Mouse (Mus musculus): Measurements from ENCODE around the gene Fam118b. TPM values are rescaled to one million over a fixed set of nuclear protein-coding genes. Genes with fewer than 3 reads are reported as not detected.

The Fam118b gene
- polyA plus RNA-seq, 1 experiment from 2014 or later, result 11.4 TPM

- Histone ChIP-seq H3K27ac (replicated peaks) (no peak overlapping the region), H3K27me3 (no peaks in the 10 kb centered on the region), H3K4me2 (no peak overlapping the region), H3K4me1 (replicated peaks) (peaks cover 47% of the 10 kb centered on the region), H3K9ac (no peak overlapping the region; the same call in 1 of the 2 replicates), H3K4me3 (replicated peaks) (no peak overlapping the region), H3K9me3 (replicated peaks) (no peaks in the 10 kb centered on the region), H3K36me3 (replicated peaks) (no peaks in the 10 kb centered on the region)
- 30% methylated on average over 2 of the region's 2 CpGs for WGBS (ENCODE audit: insufficient replicate concordance)
- no peak for ATAC-seq (ENCODE audit: insufficient read depth)
Observed at GRCm38 (mm10) chr9:35263431-35263830, 4.2 kb downstream of the Fam118b start.

GRCm38 (mm10) chr9:35262418-35262817, 5.2 kb downstream of the Fam118b start:
- H3K4me2 ChIP-seq, result no peak overlapping the region
- H3K4me1 ChIP-seq (replicated peaks), result peaks cover 46% of the 10 kb centered on the region
- no peak overlapping the region for H3K27ac ChIP-seq (replicated peaks)
- H3K36me3 ChIP-seq (replicated peaks), result no peaks in the 10 kb centered on the region
- no peak overlapping the region for H3K4me3 ChIP-seq (replicated peaks)
- no peaks in the 10 kb centered on the region for H3K27me3 ChIP-seq
- H3K9ac ChIP-seq, result no peak overlapping the region
- no peak for ATAC-seq (ENCODE audit: insufficient read depth)
- 18% methylated on average over 4 of the region's 4 CpGs for WGBS (ENCODE audit: insufficient replicate concordance)
- no peaks in the 10 kb centered on the region for H3K9me3 ChIP-seq (replicated peaks)

GRCm38 (mm10) chr9:35257365-35257764, 10.2 kb downstream of the Fam118b start:
- Histone ChIP-seq H3K4me2 (no peak overlapping the region; the same call in 1 of the 2 replicates), H3K9ac (no peak overlapping the region), H3K27ac (replicated peaks) (no peak overlapping the region), H3K4me1 (replicated peaks) (peaks cover 10% of the 10 kb centered on the region), H3K9me3 (replicated peaks) (no peaks in the 10 kb centered on the region), H3K27me3 (no peaks in the 10 kb centered on the region), H3K36me3 (replicated peaks) (no peaks in the 10 kb centered on the region), H3K4me3 (replicated peaks) (no peak overlapping the region)
- 43% methylated on average over 7 of the region's 7 CpGs for WGBS (ENCODE audit: insufficient replicate concordance)
- no peak for ATAC-seq (ENCODE audit: insufficient read depth)

GRCm38 (mm10) chr9:35249476-35249875, 18.1 kb downstream of the Fam118b start:
- no peak overlapping the region for H3K4me2 ChIP-seq
- H3K27me3 ChIP-seq, result no peaks in the 10 kb centered on the region
- H3K9me3 ChIP-seq (replicated peaks), result no peaks in the 10 kb centered on the region
- no peaks in the 10 kb centered on the region for H3K4me1 ChIP-seq (replicated peaks)
- no peak overlapping the region for H3K4me3 ChIP-seq (replicated peaks)
- no peak overlapping the region for H3K9ac ChIP-seq
- H3K27ac ChIP-seq (replicated peaks), result no peak overlapping the region
- H3K36me3 ChIP-seq (replicated peaks), result no peaks in the 10 kb centered on the region
- ATAC-seq (ENCODE audit: insufficient read depth), result no peak

DNA sequence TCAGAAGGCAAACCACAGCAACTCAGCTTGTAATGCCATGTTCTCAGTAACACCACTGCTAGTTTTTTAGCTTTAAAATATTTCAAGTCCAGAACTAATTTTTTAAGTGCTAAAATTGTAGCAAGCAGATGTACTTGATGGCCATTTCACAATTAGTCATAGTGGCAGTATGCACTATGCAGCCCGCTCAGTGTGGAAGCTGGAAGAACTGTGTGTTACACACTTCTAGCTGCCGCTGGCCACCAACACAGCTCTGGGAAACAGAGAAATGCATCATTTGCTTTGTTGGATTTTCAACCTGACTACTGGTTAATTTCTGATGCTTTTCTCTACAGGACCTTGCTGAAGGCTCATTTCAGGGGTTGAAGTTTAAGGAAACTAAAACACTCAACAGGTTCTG, 20.2 kb downstream of the Fam118b start:
- no peak overlapping the region for H3K9ac ChIP-seq
- H3K27me3 ChIP-seq, result no peaks in the 10 kb centered on the region
- no peak overlapping the region for H3K4me3 ChIP-seq (replicated peaks)
- no peaks in the 10 kb centered on the region for H3K36me3 ChIP-seq (replicated peaks)
- 85% methylated on average over 2 of the region's 2 CpGs for WGBS (ENCODE audit: insufficient replicate concordance)
- H3K4me1 ChIP-seq (replicated peaks), result no peaks in the 10 kb centered on the region
- H3K27ac ChIP-seq (replicated peaks), result no peak overlapping the region
- no peak for ATAC-seq (ENCODE audit: insufficient read depth)
- no peaks in the 10 kb centered on the region for H3K9me3 ChIP-seq (replicated peaks)
- H3K4me2 ChIP-seq, result no peak overlapping the region

DNA sequence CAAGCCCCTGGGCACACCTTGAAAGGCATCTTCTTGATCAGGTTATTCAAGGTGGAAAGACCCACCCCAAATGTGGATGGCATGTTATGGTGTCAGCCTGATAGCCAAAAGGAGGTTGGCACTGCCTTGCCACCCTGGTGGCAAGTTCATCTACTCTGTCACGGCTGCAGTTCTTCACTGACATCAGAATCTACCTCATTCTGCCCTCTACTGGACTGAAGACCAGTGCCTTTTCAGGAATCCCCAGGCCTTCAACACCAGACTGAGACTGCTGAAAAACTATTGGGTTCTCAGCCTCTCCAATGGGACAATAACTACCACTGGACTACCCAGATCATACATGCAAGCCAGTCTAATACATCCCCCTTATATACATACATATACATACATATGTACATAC, 27.9 kb downstream of the Fam118b start:
- H3K4me2 ChIP-seq, result no peak overlapping the region
- no peak overlapping the region for H3K4me3 ChIP-seq (replicated peaks)
- no peaks in the 10 kb centered on the region for H3K9me3 ChIP-seq (replicated peaks)
- no peak for ATAC-seq (ENCODE audit: insufficient read depth)
- no peak overlapping the region for H3K9ac ChIP-seq
- H3K36me3 ChIP-seq (replicated peaks), result 0 out of 2 replicates have a peak, but pooled peaks cover 3% of the 10 kb centered on the region
- no peak overlapping the region for H3K27ac ChIP-seq (replicated peaks)
- no peaks in the 10 kb centered on the region for H3K4me1 ChIP-seq (replicated peaks)
- no peaks in the 10 kb centered on the region for H3K27me3 ChIP-seq
- WGBS (ENCODE audit: insufficient replicate concordance), result 76% methylated on average over 1 of the region's 1 CpGs

- H3K36me3 ChIP-seq (replicated peaks), result peaks cover 6% of the 10 kb centered on the region
- no peak overlapping the region for H3K9ac ChIP-seq
- H3K4me3 ChIP-seq (replicated peaks), result no peak overlapping the region
- no peak for ATAC-seq (ENCODE audit: insufficient read depth)
- H3K27ac ChIP-seq (replicated peaks), result no peak overlapping the region
- no peak overlapping the region for H3K4me2 ChIP-seq
- no peaks in the 10 kb centered on the region for H3K4me1 ChIP-seq (replicated peaks)
- WGBS (ENCODE audit: insufficient replicate concordance), result 63% methylated on average over 6 of the region's 6 CpGs
- H3K27me3 ChIP-seq, result no peaks in the 10 kb centered on the region
- no peaks in the 10 kb centered on the region for H3K9me3 ChIP-seq (replicated peaks)
Observed at GRCm38 (mm10) chr9:35238915-35239571, 28.6 kb downstream of the Fam118b start.

GRCm38 (mm10) chr9:35238371-35238770, 29.2 kb downstream of the Fam118b start:
- H3K27ac ChIP-seq (replicated peaks), result no peak overlapping the region
- no peaks in the 10 kb centered on the region for H3K9me3 ChIP-seq (replicated peaks)
- WGBS (ENCODE audit: insufficient replicate concordance), result 72% methylated on average over 1 of the region's 1 CpGs
- H3K4me2 ChIP-seq, result no peak overlapping the region
- H3K4me3 ChIP-seq (replicated peaks), result no peak overlapping the region
- H3K36me3 ChIP-seq (replicated peaks), result peaks cover 9% of the 10 kb centered on the region
- no peaks in the 10 kb centered on the region for H3K27me3 ChIP-seq
- no peak overlapping the region for H3K9ac ChIP-seq
- ATAC-seq (ENCODE audit: insufficient read depth), result no peak
- H3K4me1 ChIP-seq (replicated peaks), result no peaks in the 10 kb centered on the region

GRCm38 (mm10) chr9:35235996-35236395, 31.6 kb downstream of the Fam118b start:
- Histone ChIP-seq H3K27me3 (no peaks in the 10 kb centered on the region), H3K36me3 (replicated peaks) (peaks cover 14% of the 10 kb centered on the region), H3K9ac (no peak overlapping the region), H3K4me3 (replicated peaks) (no peak overlapping the region), H3K9me3 (replicated peaks) (no peaks in the 10 kb centered on the region), H3K4me1 (replicated peaks) (no peaks in the 10 kb centered on the region), H3K27ac (replicated peaks) (no peak overlapping the region), H3K4me2 (no peak overlapping the region)
- ATAC-seq (ENCODE audit: insufficient read depth), result no peak
- 69% methylated on average over 3 of the region's 3 CpGs for WGBS (ENCODE audit: insufficient replicate concordance)

DNA sequence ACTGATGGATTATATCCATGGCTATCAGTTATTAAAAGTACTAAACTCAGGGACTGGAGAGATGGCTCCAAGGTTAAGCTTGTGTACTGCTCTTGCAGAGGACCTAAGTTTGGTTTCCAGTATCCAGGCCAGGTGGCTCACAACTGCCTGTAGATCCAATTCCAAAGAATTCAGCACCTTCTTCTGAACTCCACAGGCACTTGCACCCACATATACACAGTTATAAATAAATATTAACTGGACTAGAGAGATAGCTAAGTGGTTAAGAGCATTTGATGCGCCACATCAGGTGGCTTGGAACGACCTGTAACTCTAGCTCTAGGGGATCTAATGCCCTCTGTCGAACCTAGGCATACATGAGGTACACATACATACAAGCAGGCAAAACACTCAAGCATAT, 38.9 kb downstream of the Fam118b start:
- H3K4me1 ChIP-seq (replicated peaks), result no peaks in the 10 kb centered on the region
- ATAC-seq (ENCODE audit: insufficient read depth), result no peak
- no peak overlapping the region for H3K4me2 ChIP-seq
- WGBS (ENCODE audit: insufficient replicate concordance), result 78% methylated on average over 3 of the region's 3 CpGs
- H3K4me3 ChIP-seq (replicated peaks), result no peak overlapping the region
- H3K9me3 ChIP-seq (replicated peaks), result no peaks in the 10 kb centered on the region
- no peaks in the 10 kb centered on the region for H3K27me3 ChIP-seq
- no peak overlapping the region for H3K27ac ChIP-seq (replicated peaks)
- no peak overlapping the region for H3K9ac ChIP-seq
- H3K36me3 ChIP-seq (replicated peaks), result peaks cover 22% of the 10 kb centered on the region; the same call in 1 of the 2 replicates

DNA sequence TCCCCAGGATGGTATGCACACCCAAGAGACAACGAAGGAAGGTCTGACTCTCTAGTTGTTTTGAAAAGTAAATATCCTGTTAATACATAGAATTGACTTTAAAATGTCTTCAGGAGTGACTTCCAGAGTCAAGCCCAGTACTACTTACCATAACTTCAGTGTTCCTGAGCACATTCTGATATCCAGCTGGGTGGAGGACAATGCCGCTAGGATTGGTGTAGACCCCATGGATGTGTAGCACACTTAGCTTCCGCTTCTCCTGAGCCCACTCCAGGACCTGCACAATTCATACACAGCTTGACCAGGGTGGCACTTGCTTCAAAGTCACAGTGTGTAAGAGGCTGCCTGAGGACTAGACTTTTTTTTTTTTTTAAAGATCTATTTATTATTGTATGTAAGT, 44.1 kb downstream of the Fam118b start:
- Histone ChIP-seq H3K4me2 (no peak overlapping the region), H3K4me3 (replicated peaks) (no peak overlapping the region), H3K9ac (no peak overlapping the region), H3K4me1 (replicated peaks) (no peaks in the 10 kb centered on the region), H3K27ac (replicated peaks) (no peak overlapping the region), H3K27me3 (no peaks in the 10 kb centered on the region), H3K9me3 (replicated peaks) (no peaks in the 10 kb centered on the region), H3K36me3 (replicated peaks) (peaks cover 46% of the 10 kb centered on the region)
- WGBS (ENCODE audit: insufficient replicate concordance), result 87% methylated on average over 3 of the region's 3 CpGs
- no peak for ATAC-seq (ENCODE audit: insufficient read depth)

DNA sequence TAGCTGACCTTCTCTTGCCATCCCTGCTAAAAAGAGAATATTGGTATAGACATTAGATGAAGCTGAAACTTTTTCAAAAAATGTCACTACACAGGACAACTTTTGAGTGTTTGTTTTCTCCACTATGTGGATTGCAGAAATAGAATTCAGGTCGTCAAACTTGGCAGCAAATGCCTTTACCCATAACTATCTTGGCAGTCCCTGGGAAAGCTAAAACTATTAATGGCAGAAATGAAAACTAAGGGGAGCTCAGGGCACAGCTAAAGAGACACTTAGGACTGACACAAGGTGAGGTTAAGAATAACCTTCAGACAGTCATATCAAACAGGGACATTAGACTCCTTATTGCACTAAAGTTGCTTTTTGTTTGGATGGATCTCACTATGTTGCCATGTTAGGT, 49.6 kb downstream of the Fam118b start:
- Histone ChIP-seq H3K9ac (no peak overlapping the region), H3K9me3 (replicated peaks) (no peaks in the 10 kb centered on the region), H3K4me1 (replicated peaks) (no peaks in the 10 kb centered on the region), H3K4me2 (no peak overlapping the region), H3K27ac (replicated peaks) (no peak overlapping the region), H3K27me3 (no peaks in the 10 kb centered on the region), H3K36me3 (replicated peaks) (peaks cover 76% of the 10 kb centered on the region), H3K4me3 (replicated peaks) (no peak overlapping the region)
- no peak for ATAC-seq (ENCODE audit: insufficient read depth)
- 57% methylated on average over 1 of the region's 1 CpGs for WGBS (ENCODE audit: insufficient replicate concordance)

All from liver, embryonic 15.5 days (tissue).